Mouse (Mus musculus) gastrocnemius, adult 18-20 months (tissue): ENCODE results near the gene Btnl6. TPM values are rescaled to one million over a fixed set of nuclear protein-coding genes. Genes with fewer than 3 reads are reported as not detected.
"Not testable (repeated sequence)": the region's sequence is repeated elsewhere in the genome, so short reads cannot be mapped to it uniquely, and the experiment has no call there.

Source experiments
- DNase-seq: peaks from one replicate; pipeline ENCODE4 v3.0.0; 2021; ENCODE audit warnings: low spot score
- total RNA-seq, 2 experiments: library from RNA; stranded (reverse); gene quantifications; 2 replicates each; pipeline ENCODE4 v1.2.3; 2021

The Btnl6 gene
- total RNA-seq, 2 experiments from 2014 or later, result not detected

GRCm38 (mm10) chr17:34497726-34498125, 19.4 kb downstream of the Btnl6 start:
- DNase-seq, result not testable (repeated sequence)

DNA sequence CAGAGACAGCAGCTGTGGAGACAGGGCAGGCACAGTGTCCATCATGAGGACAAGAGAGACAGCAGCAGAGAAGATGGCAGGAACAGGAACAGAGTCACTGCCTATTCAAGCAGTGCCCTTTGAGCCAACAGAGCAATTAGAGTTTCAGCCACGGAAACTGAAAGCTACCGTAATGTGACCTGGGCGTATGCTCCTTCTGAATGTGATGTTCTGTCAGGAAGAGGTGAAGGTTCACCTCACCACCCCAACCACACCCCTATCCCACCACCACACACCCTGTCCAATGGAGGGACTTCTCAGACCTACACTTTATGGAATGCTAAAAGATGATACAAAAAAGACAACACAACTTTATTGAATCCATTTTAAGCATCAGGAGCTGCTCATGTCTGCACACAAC, 19.8 kb downstream of the Btnl6 start:
- not testable (repeated sequence) for DNase-seq

DNA sequence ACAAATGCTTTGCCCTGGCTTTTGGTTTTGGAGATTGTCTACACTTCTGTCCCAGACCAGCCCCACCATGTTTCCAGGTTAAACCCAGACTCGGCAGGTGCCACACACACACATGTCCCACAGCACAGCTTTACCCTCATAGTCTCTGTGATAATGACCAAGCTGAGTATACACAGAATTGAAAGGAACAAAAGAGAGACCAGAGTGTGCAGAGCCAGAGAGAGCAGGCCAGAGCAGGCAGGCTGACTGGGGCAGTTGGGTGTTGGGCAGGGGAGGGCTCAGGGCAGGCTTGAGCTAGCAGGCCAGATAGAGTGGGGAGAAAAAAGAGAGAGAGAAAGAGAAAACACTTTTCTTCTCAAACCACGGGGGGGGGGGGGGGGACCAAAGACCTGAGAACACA, 20.6 kb downstream of the Btnl6 start:
- DNase-seq, result no peak

DNA sequence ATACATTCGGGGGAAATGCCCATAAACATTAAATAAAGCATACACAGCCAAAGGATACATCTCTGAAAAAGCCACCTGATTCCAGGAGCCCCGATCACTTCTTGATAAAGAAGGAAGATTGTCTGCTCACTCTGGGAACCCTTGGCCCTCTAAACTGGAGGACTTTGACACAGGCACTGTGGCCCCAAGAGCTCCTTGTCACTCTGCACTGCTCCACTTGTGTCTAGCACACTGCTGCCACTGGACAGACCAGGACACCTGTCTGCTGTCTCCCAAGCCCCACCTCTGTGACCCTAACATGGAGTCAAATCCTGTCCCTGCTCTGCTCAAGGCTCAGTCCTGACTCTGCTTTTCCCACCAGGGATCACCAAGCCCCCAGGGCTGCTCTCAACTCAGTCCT, 22.0 kb downstream of the Btnl6 start:
- not testable (repeated sequence) for DNase-seq

DNA sequence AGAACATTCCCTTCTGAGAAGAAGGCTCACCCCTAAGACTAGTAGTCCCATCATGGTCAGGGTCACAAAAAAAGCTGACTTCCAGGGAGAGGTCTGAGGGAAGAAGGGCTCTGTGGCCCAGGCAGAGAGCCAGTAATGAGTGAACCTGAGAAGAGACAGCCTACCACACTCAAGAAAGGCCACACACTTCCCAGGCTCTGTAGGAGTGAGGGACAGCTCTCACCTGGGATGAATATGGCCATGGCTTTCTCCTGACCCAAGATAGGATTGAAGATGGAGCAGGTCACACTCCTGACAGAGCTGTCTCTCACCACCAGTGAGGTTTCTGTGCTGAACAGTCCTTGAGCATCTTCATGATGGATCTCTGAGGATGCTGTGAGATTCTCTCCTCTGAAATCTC, 24.4 kb downstream of the Btnl6 start:
- DNase-seq, result no peak

DNA sequence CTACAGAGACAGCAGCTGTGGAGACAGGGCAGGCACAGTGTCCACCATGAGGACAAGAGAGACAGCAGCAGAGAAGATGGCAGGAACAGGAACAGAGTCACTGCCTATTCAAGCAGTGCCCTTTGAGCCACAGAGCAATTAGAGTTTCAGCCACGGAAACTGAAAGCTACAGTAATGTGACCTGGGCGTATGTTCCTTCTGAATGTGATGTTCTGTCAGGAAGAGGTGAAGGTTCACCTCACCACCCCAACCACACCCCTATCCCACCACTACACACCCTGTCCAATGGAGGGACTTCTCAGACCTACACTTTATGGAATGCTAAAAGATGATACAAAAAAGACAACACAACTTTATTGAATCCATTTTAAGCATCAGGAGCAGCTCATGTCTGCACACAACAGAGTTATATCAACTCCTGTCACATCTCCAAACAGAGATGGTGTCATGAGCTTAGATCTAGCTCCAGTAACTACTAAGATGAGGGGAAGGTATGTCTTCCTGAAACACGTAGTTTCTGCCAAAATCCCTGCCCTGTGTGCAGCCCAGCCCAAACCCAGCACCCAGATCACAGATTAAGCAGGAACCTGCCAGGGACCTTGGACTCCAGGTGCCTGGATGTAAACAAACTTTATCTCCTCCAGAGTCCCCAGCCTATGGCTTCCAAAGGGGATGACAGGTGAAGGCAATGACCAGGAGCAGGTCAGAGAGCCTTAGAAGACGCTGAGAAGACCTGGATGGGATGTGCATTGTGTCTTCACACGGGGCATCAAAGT, 39.7 kb downstream of the Btnl6 start, which contains the start of gene Btnl4:
Btnl4 (minus strand) TSS at position 81 of the 776 bp plus-strand sequence.
- not testable (repeated sequence) for DNase-seq

DNA sequence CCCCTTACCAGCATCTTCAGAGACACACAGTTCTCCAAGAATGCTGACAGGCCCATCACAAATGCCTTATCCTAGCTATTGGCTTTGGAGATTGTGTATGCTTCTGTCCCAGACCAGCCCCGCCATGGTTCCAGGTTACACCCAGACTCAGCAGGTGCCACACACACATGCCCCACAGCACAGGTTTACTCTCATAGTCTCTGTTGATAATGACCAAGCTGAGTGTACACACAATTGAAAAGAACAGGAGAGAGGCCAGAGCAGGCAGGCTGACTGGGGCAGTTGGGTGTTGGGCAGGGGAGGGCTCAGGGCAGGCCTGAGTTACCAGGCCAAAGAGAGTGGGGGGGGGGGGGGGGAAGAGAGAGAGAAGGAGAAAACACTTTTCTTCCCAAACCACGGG, 40.7 kb downstream of the Btnl6 start:
- no peak for DNase-seq

- DNase-seq, result no peak
Observed at GRCm38 (mm10) chr17:34475060-34475459, 42.1 kb downstream of the Btnl6 start.

DNA sequence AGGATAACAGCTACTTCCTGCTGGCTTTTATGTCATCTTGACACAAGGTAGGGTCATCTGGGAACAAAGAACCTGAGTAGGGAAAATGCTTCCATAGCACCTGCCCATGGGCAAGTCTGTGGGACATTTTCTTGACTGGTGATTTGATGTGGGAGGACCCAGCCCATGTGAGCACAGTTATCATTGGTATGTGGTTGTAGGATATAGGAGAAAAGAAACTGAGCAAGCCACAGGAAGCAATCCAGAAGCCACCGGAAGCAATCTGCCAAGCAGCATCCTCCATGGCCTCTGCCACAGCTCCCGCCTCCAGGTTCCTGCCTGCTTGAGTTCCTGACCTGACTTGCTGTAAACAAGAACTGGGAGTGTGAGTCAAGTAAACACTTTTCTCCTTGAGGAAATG, 46.7 kb downstream of the Btnl6 start:
- DNase-seq, result no peak

GRCm38 (mm10) chr17:34465906-34466305, 51.2 kb downstream of the Btnl6 start:
- DNase-seq, result not testable (repeated sequence)

GRCm38 (mm10) chr17:34459255-34459654, 57.9 kb downstream of the Btnl6 start:
- no peak for DNase-seq

Other genes with a start within 250 kb of the Btnl6 start
- gene H2-Aa, start 229.5 kb downstream of the Btnl6 start, total RNA-seq, result 1 to 10 TPM; 3.7 to 5.9 TPM
- gene H2-Eb1, start 211.5 kb downstream of the Btnl6 start, total RNA-seq, result 1 to 10 TPM; 3.9 to 5.6 TPM
- gene H2-Eb2, start 191.7 kb downstream of the Btnl6 start, total RNA-seq, result not detected
- gene Btnl2, start 162.5 kb downstream of the Btnl6 start, total RNA-seq, result under 1 TPM; 0.14 to 0.33 TPM
- gene Btnl1, start 140.2 kb downstream of the Btnl6 start, total RNA-seq, result not detected
- gene BC051142, start 118.5 kb downstream of the Btnl6 start, total RNA-seq, result not detected
- gene Btnl4, start 40.0 kb downstream of the Btnl6 start, total RNA-seq, result not detected
- gene Notch4, start 46.9 kb upstream of the Btnl6 start, total RNA-seq, result 1 to 10 TPM; 8.0 to 8.9 TPM
- gene Gpsm3, start 72.5 kb upstream of the Btnl6 start, total RNA-seq, result 1 to 10 TPM; 1.2 to 1.5 TPM
- 10 to 100 TPM; 12.0 to 12.2 TPM for gene Pbx2, start 73.9 kb upstream of the Btnl6 start, total RNA-seq
- gene Ager, start 80.5 kb upstream of the Btnl6 start, total RNA-seq, result not detected
- 10 to 100 TPM; 22.0 to 22.1 TPM for gene Rnf5, start 86.3 kb upstream of the Btnl6 start, total RNA-seq
- gene Agpat1, start 86.9 kb upstream of the Btnl6 start, total RNA-seq, result 10 to 100 TPM; 81.6 to 87.7 TPM
- gene Egfl8, start 98.6 kb upstream of the Btnl6 start, total RNA-seq, result 1 to 10 TPM; 1.6 to 3.3 TPM
- gene Ppt2, start 111.2 kb upstream of the Btnl6 start, total RNA-seq, result 10 to 100 TPM; 36.0 to 38.3 TPM
- under 1 TPM; 0.30 to 0.38 TPM for gene Prrt1, start 112.2 kb upstream of the Btnl6 start, total RNA-seq
- 1 to 10 TPM; 5.7 to 6.0 TPM for gene Fkbpl, start 127.4 kb upstream of the Btnl6 start, total RNA-seq
- 1 to 10 TPM; 5.9 to 7.9 TPM for gene Atf6b, start 129.8 kb upstream of the Btnl6 start, total RNA-seq
- 10 to 100 TPM; 28.3 to 32.8 TPM for gene Tnxb, start 153.2 kb upstream of the Btnl6 start, total RNA-seq
- 10 to 100 TPM in 1 of 2 experiments, 1 to 10 TPM in 1; 4.3 to 11.7 TPM for gene C4b, start 226.5 kb upstream of the Btnl6 start, total RNA-seq